Mouse (Mus musculus) liver, embryonic 13.5 days (tissue): Measurements from ENCODE around the gene Slc15a1. TPM values are rescaled to one million over a fixed set of nuclear protein-coding genes. Genes with fewer than 3 reads are reported as not detected.

Experiments
- ATAC-seq: fragments of 200-750 bp; cut with Nextera tagmentation; 2 replicates; pipeline ENCODE4 v1.8.0; 2017; ENCODE audit warnings: low read depth, mild to moderate bottlenecking, moderate number of reproducible peaks, moderate library complexity
- DNase-seq: peaks from one replicate; pipeline ENCODE4 v3.0.0; 2022
- H3K27ac ChIP-seq: fragments of 300-500 bp; sonication (generic); 2 replicates; pipeline ENCODE4 v1.5.1; 2015; ENCODE audit warnings: moderate library complexity, mild to moderate bottlenecking, inconsistent platforms
- H3K27me3 ChIP-seq: fragments of 300-500 bp; sonication (generic); 2 replicates; pipeline ENCODE4 v1.6.1; 2015; ENCODE audit warnings: mild to moderate bottlenecking, inconsistent platforms
- H3K36me3 ChIP-seq: fragments of 300-500 bp; sonication (generic); 2 replicates; pipeline ENCODE4 v1.6.1; 2015; ENCODE audit warnings: mild to moderate bottlenecking, inconsistent platforms
- H3K4me1 ChIP-seq: fragments of 300-500 bp; sonication (generic); replicated peaks from 2 replicates; pipeline ENCODE4 v1.6.1; 2015; ENCODE audit warnings: inconsistent platforms
- H3K4me2 ChIP-seq: fragments of 300-500 bp; sonication (generic); 2 replicates; pipeline ENCODE4 v1.6.1; 2015; ENCODE audit warnings: inconsistent platforms, mild to moderate bottlenecking, moderate library complexity
- H3K4me3 ChIP-seq: fragments of 300-500 bp; sonication (generic); replicated peaks from 2 replicates; pipeline ENCODE4 v1.5.1; 2015; ENCODE audit warnings: mild to moderate bottlenecking, inconsistent platforms
- H3K9ac ChIP-seq: fragments of 300-500 bp; sonication (generic); 2 replicates; pipeline ENCODE4 v1.6.1; 2015; ENCODE audit warnings: mild to moderate bottlenecking, inconsistent platforms
- H3K9me3 ChIP-seq: fragments of 300-500 bp; sonication (generic); replicated peaks from 2 replicates; pipeline ENCODE4 v1.6.1; 2016; ENCODE audit warnings: inconsistent platforms
- WGBS: fragments of 180-500 bp; shearing (Covaris S2); methylation state at CpG from one replicate; pipeline ENCODE4 v1.1.7; 2015; ENCODE audit not compliant: insufficient replicate concordance; 5-methylcytosine and 5-hydroxymethylcytosine counted together
- polyA plus RNA-seq: library from polyadenylated mRNA; unstranded; fragments of >200 nt; fragmentation: Nextera tagmentation; extraction: Ambion mirVana; gene quantifications from 2 replicates; pipeline ENCODE4 v1.2.1, GENCODE M21; 2015

Slc15a1 gene
- polyA plus RNA-seq, 1 experiment from 2014 or later: not detected

- ATAC-seq (no peak), DNase-seq (no peak)
- Histone ChIP-seq H3K9me3 (no peaks in the 10 kb centered on the region), H3K27me3 (0 out of 2 replicates have a peak, but pooled peaks cover 6% of the 10 kb centered on the region), H3K36me3 (no peaks in the 10 kb centered on the region), H3K4me1 (no peaks in the 10 kb centered on the region), H3K27ac (no peak overlapping the region), H3K4me2 (no peak overlapping the region), H3K4me3 (no peak overlapping the region), H3K9ac (no peak overlapping the region)
- 33% methylated on average over 3 of the region's 3 CpGs for WGBS
Measured at GRCm38 (mm10) chr14:121493712-121494111, 11.3 kb downstream of the Slc15a1 start.

GRCm38 (mm10) chr14:121492328-121492727 is 12.7 kb downstream of the Slc15a1 start:
- H3K36me3 ChIP-seq: no peaks in the 10 kb centered on the region
- 61% methylated on average over 8 of the region's 8 CpGs for WGBS
- H3K4me3 ChIP-seq: no peak overlapping the region
- no peaks in the 10 kb centered on the region for H3K9me3 ChIP-seq
- no peak for DNase-seq
- no peak for ATAC-seq
- no peak overlapping the region for H3K4me2 ChIP-seq
- H3K27ac ChIP-seq: no peak overlapping the region
- 0 out of 2 replicates have a peak, but pooled peaks cover 6% of the 10 kb centered on the region for H3K27me3 ChIP-seq
- no peak overlapping the region for H3K9ac ChIP-seq
- H3K4me1 ChIP-seq: no peaks in the 10 kb centered on the region

GRCm38 (mm10) chr14:121485722-121486121 is 19.3 kb downstream of the Slc15a1 start:
- no peak overlapping the region for H3K27ac ChIP-seq
- H3K9me3 ChIP-seq: no peaks in the 10 kb centered on the region
- no peak overlapping the region for H3K4me2 ChIP-seq
- DNase-seq (no peak), ATAC-seq (no peak)
- no peak overlapping the region for H3K4me3 ChIP-seq
- WGBS: 84% methylated on average over 1 of the region's 1 CpGs
- no peak overlapping the region for H3K9ac ChIP-seq
- no peaks in the 10 kb centered on the region for H3K36me3 ChIP-seq
- H3K4me1 ChIP-seq: no peaks in the 10 kb centered on the region
- no peaks in the 10 kb centered on the region for H3K27me3 ChIP-seq

GRCm38 (mm10) chr14:121484436-121484835 is 20.6 kb downstream of the Slc15a1 start:
- Histone ChIP-seq H3K9ac (no peak overlapping the region), H3K27ac (no peak overlapping the region), H3K9me3 (no peaks in the 10 kb centered on the region), H3K4me3 (no peak overlapping the region), H3K27me3 (0 out of 2 replicates have a peak, but pooled peaks cover 4% of the 10 kb centered on the region), H3K4me2 (no peak overlapping the region), H3K4me1 (no peaks in the 10 kb centered on the region), H3K36me3 (no peaks in the 10 kb centered on the region)
- ATAC-seq (no peak), DNase-seq (no peak)
- 79% methylated on average over 3 of the region's 3 CpGs for WGBS

GRCm38 (mm10) chr14:121482181-121482580 is 22.9 kb downstream of the Slc15a1 start:
- Histone ChIP-seq H3K4me3 (no peak overlapping the region), H3K27ac (no peak overlapping the region), H3K9ac (no peak overlapping the region), H3K27me3 (0 out of 2 replicates have a peak, but pooled peaks cover 4% of the 10 kb centered on the region), H3K4me1 (no peaks in the 10 kb centered on the region), H3K4me2 (no peak overlapping the region), H3K36me3 (no peaks in the 10 kb centered on the region), H3K9me3 (no peaks in the 10 kb centered on the region)
- DNase-seq (no peak), ATAC-seq (no peak)
- 63% methylated on average over 7 of the region's 7 CpGs for WGBS

GRCm38 (mm10) chr14:121481591-121481990 is 23.5 kb downstream of the Slc15a1 start:
- H3K36me3 ChIP-seq: no peaks in the 10 kb centered on the region
- no peaks in the 10 kb centered on the region for H3K9me3 ChIP-seq
- H3K4me3 ChIP-seq: no peak overlapping the region
- H3K27me3 ChIP-seq: 0 out of 2 replicates have a peak, but pooled peaks cover 4% of the 10 kb centered on the region
- no peak overlapping the region for H3K9ac ChIP-seq
- DNase-seq (no peak), ATAC-seq (no peak)
- H3K4me1 ChIP-seq: no peaks in the 10 kb centered on the region
- H3K27ac ChIP-seq: no peak overlapping the region
- no peak overlapping the region for H3K4me2 ChIP-seq
- WGBS: 57% methylated on average over 2 of the region's 2 CpGs

- Histone ChIP-seq H3K9me3 (no peaks in the 10 kb centered on the region), H3K4me2 (no peak overlapping the region), H3K27ac (no peak overlapping the region), H3K9ac (no peak overlapping the region), H3K36me3 (no peaks in the 10 kb centered on the region), H3K4me1 (no peaks in the 10 kb centered on the region), H3K27me3 (0 out of 2 replicates have a peak, but pooled peaks cover 4% of the 10 kb centered on the region), H3K4me3 (no peak overlapping the region)
- 56% methylated on average over 3 of the region's 3 CpGs for WGBS
- ATAC-seq: no peak
- DNase-seq: no peak
Measured at GRCm38 (mm10) chr14:121479096-121479495, 26.0 kb downstream of the Slc15a1 start.

GRCm38 (mm10) chr14:121477925-121478693 is 26.9 kb downstream of the Slc15a1 start:
- Histone ChIP-seq H3K27ac (no peak overlapping the region), H3K9ac (no peak overlapping the region), H3K4me3 (no peak overlapping the region), H3K4me1 (0 out of 2 replicates have a peak, but pooled peaks cover 4% of the 10 kb centered on the region), H3K36me3 (no peaks in the 10 kb centered on the region), H3K27me3 (0 out of 2 replicates have a peak, but pooled peaks cover 4% of the 10 kb centered on the region), H3K4me2 (no peak overlapping the region), H3K9me3 (no peaks in the 10 kb centered on the region)
- ATAC-seq: no peak
- WGBS: 23% methylated on average over 14 of the region's 14 CpGs
- no peak for DNase-seq

- Histone ChIP-seq H3K4me3 (no peak overlapping the region), H3K4me2 (no peak overlapping the region), H3K9me3 (no peaks in the 10 kb centered on the region), H3K27ac (no peak overlapping the region), H3K36me3 (no peaks in the 10 kb centered on the region), H3K27me3 (0 out of 2 replicates have a peak, but pooled peaks cover 6% of the 10 kb centered on the region), H3K9ac (no peak overlapping the region), H3K4me1 (0 out of 2 replicates have a peak, but pooled peaks cover 4% of the 10 kb centered on the region)
- 52% methylated on average over 4 of the region's 4 CpGs for WGBS
- ATAC-seq (no peak), DNase-seq (no peak)
Measured at GRCm38 (mm10) chr14:121473869-121474268, 31.2 kb downstream of the Slc15a1 start.

GRCm38 (mm10) chr14:121471545-121472121 is 33.4 kb downstream of the Slc15a1 start:
- H3K9ac ChIP-seq: no peak overlapping the region
- no peak overlapping the region for H3K27ac ChIP-seq
- no peak for ATAC-seq
- DNase-seq: no peak
- H3K36me3 ChIP-seq: no peaks in the 10 kb centered on the region
- no peak overlapping the region for H3K4me3 ChIP-seq
- 0 out of 2 replicates have a peak, but pooled peaks cover 4% of the 10 kb centered on the region for H3K4me1 ChIP-seq
- H3K27me3 ChIP-seq: 0 out of 2 replicates have a peak, but pooled peaks cover 7% of the 10 kb centered on the region
- WGBS: 54% methylated on average over 11 of the region's 11 CpGs
- H3K4me2 ChIP-seq: no peak overlapping the region
- H3K9me3 ChIP-seq: no peaks in the 10 kb centered on the region

- Histone ChIP-seq H3K4me3 (no peak overlapping the region), H3K4me2 (no peak overlapping the region), H3K9me3 (no peaks in the 10 kb centered on the region), H3K27me3 (0 out of 2 replicates have a peak, but pooled peaks cover 9% of the 10 kb centered on the region), H3K27ac (no peak overlapping the region), H3K9ac (no peak overlapping the region), H3K4me1 (0 out of 2 replicates have a peak, but pooled peaks cover 4% of the 10 kb centered on the region), H3K36me3 (no peaks in the 10 kb centered on the region)
- ATAC-seq (no peak), DNase-seq (no peak)
Measured at GRCm38 (mm10) chr14:121469601-121470000, 35.5 kb downstream of the Slc15a1 start.
